ENCODE assay signal across 8 mouse cellular contexts in the genomic region with DNA sequence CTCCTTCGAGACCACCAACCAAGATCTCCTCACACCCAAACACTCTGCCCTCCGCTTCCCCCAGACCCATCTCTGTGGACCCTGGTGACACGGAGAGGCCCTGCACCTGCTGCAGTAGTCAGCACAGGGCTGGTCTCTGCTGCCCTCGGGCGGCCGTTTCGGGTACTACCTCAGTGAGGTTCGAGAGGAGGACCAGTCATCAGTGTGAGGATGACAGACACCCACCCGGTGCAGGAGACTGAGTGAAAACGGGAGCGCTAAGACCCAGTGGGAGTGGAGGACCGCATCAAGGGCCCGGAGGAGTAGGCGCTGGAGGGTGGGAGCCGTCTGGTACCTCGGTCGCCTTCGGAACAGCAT. TPM values are rescaled to one million over a fixed set of nuclear protein-coding genes. Genes with fewer than 3 reads are reported as not detected.
DNase-seq lines count a peak whose midpoint lies in the region; ATAC-seq lines count a peak whose summit lies in the region.

No protein-coding gene starts in this region.

- H3K4me3 ChIP-seq in embryonic facial prominence, embryonic 11.5 days (ENCODE audit: low read depth, low read length): peak overlapping the region; percentile 51
- H3K4me3 ChIP-seq in midbrain, embryonic 11.5 days (ENCODE audit: low read depth, low read length): peak overlapping the region; percentile 61

- H3K9me3 ChIP-seq in embryonic facial prominence, embryonic 11.5 days (replicated peaks; ENCODE audit: control insufficient read depth, low read length): no peaks in the 10 kb centered on the region
- no peaks in the 10 kb centered on the region for H3K9me3 ChIP-seq in midbrain, embryonic 11.5 days (ENCODE audit: control insufficient read depth, low read length)

- peak; percentile 98 for DNase-seq in adrenal gland, postnatal 25 days
- peak; percentile 93 for DNase-seq in embryonic facial prominence, embryonic 11.5 days (ENCODE audit: low spot score)
- DNase-seq in heart, adult 11 months: peak; percentile 99
- peak; percentile 90 for DNase-seq in kidney, adult 11 months
- peak; percentile 99 for DNase-seq in left cerebral cortex, postnatal 4 days
- peak; percentile 100 for DNase-seq in midbrain, embryonic 11.5 days (ENCODE audit: low spot score, missing footprints)
- peak; percentile 100 for DNase-seq in right cerebral cortex, postnatal 4 days
- DNase-seq in yolk sac, embryonic 10.5 days (ENCODE audit: low spot score): peak; percentile 91

- no peaks in the 10 kb centered on the region for H3K4me1 ChIP-seq in embryonic facial prominence, embryonic 11.5 days (ENCODE audit: control insufficient read depth, insufficient read depth, low read length)
- peaks cover 18% of the 10 kb centered on the region for H3K4me1 ChIP-seq in midbrain, embryonic 11.5 days (ENCODE audit: control insufficient read depth, insufficient read depth, low read length)

- no peaks in the 10 kb centered on the region for H3K27me3 ChIP-seq in embryonic facial prominence, embryonic 11.5 days (ENCODE audit: control insufficient read depth, insufficient read depth, low read length)
- H3K27me3 ChIP-seq in midbrain, embryonic 11.5 days (ENCODE audit: control insufficient read depth, insufficient read depth, low read length): no peaks in the 10 kb centered on the region

- 0 out of 2 replicates have a peak overlapping the region, but pooled peaks have one; percentile 21 for H3K27ac ChIP-seq in embryonic facial prominence, embryonic 11.5 days (replicated peaks; ENCODE audit: low read depth, low read length)
- H3K27ac ChIP-seq in midbrain, embryonic 11.5 days (ENCODE audit: low read depth, low read length): peak overlapping the region; percentile 85

- intact Hi-C loops in left cerebral cortex, postnatal 4 days (cut with DNase I): no loop called here

- no peaks in the 10 kb centered on the region for H3K36me3 ChIP-seq in embryonic facial prominence, embryonic 11.5 days (replicated peaks; ENCODE audit: control insufficient read depth, insufficient read depth, low read depth, low read length)
- no peaks in the 10 kb centered on the region; the same call in 1 of the 2 replicates for H3K36me3 ChIP-seq in midbrain, embryonic 11.5 days (ENCODE audit: control insufficient read depth, insufficient read depth, low read length)

- ATAC-seq in embryonic facial prominence, embryonic 11.5 days (replicated peaks; ENCODE audit: insufficient number of reproducible peaks, low FRiP score, low TSS enrichment, low read depth): peak; percentile 60
- peak; percentile 80 for ATAC-seq in midbrain, embryonic 11.5 days (ENCODE audit: low FRiP score)

- H3K9ac ChIP-seq in embryonic facial prominence, embryonic 11.5 days (replicated peaks; ENCODE audit: low read length): peak overlapping the region; percentile 15; the same call in 1 of the 2 replicates
- H3K9ac ChIP-seq in midbrain, embryonic 11.5 days (ENCODE audit: low read length): peak overlapping the region; percentile 91

- WGBS in embryonic facial prominence, embryonic 11.5 days: 1% methylated on average over 18 of the region's 18 CpGs
- WGBS in midbrain, embryonic 11.5 days: 1% methylated on average over 18 of the region's 18 CpGs

- H3K4me2 ChIP-seq in embryonic facial prominence, embryonic 11.5 days (ENCODE audit: low read depth, low read length): peak overlapping the region; percentile 90
- H3K4me2 ChIP-seq in midbrain, embryonic 11.5 days: peak overlapping the region; percentile 75

RNA-seq across cellular contexts. Expression of a gene that starts 0.8 kb away (rescaled TPM):
- total RNA-seq in adrenal gland, postnatal 25 days (2021): 18.3 and 24.1 TPM in 2 replicates
- 3.1 and 4.0 TPM in 2 replicates for polyA plus RNA-seq in embryonic facial prominence, embryonic 11.5 days (2014; fragmentation: Nextera tagmentation; extraction: Ambion mirVana)
- total RNA-seq in left cerebral cortex, postnatal 4 days (2021): 10 to 100 TPM; 14.7 to 14.8 TPM
- polyA plus RNA-seq in midbrain, embryonic 11.5 days (2014; fragmentation: Nextera tagmentation; extraction: Ambion mirVana): 3.3 and 4.4 TPM in 2 replicates

RNA-seq across cellular contexts. Expression of a gene that starts 2.9 kb away (rescaled TPM):
- total RNA-seq in adrenal gland, postnatal 25 days (2021): 8.0 and 8.4 TPM in 2 replicates
- polyA plus RNA-seq in embryonic facial prominence, embryonic 11.5 days (2014; fragmentation: Nextera tagmentation; extraction: Ambion mirVana): 6.2 and 7.9 TPM in 2 replicates
- total RNA-seq in left cerebral cortex, postnatal 4 days (2021): 100 to 1,000 TPM; 122 to 142 TPM
- polyA plus RNA-seq in midbrain, embryonic 11.5 days (2014; fragmentation: Nextera tagmentation; extraction: Ambion mirVana): 17.0 and 17.8 TPM in 2 replicates

RNA-seq across cellular contexts. Expression of a gene that starts 5.2 kb away (rescaled TPM):
- 237 and 249 TPM in 2 replicates for total RNA-seq in adrenal gland, postnatal 25 days (2021)
- polyA plus RNA-seq in embryonic facial prominence, embryonic 11.5 days (2014; fragmentation: Nextera tagmentation; extraction: Ambion mirVana): 664 and 669 TPM in 2 replicates
- total RNA-seq in left cerebral cortex, postnatal 4 days (2021): 100 to 1,000 TPM; 324 to 337 TPM
- 649 and 657 TPM in 2 replicates for polyA plus RNA-seq in midbrain, embryonic 11.5 days (2014; fragmentation: Nextera tagmentation; extraction: Ambion mirVana)

RNA-seq across cellular contexts. Expression of a gene that starts 15.7 kb away (rescaled TPM):
- not detected in 2 replicates for total RNA-seq in adrenal gland, postnatal 25 days (2021)
- polyA plus RNA-seq in embryonic facial prominence, embryonic 11.5 days (2014; fragmentation: Nextera tagmentation; extraction: Ambion mirVana): not detected in 2 replicates
- not detected for total RNA-seq in left cerebral cortex, postnatal 4 days (2021)
- polyA plus RNA-seq in midbrain, embryonic 11.5 days (2014; fragmentation: Nextera tagmentation; extraction: Ambion mirVana): not detected in 2 replicates

RNA-seq across cellular contexts. Expression of a gene that starts 26.2 kb away (rescaled TPM):
- total RNA-seq in adrenal gland, postnatal 25 days (2021): 86.1 and 109 TPM in 2 replicates
- polyA plus RNA-seq in embryonic facial prominence, embryonic 11.5 days (2014; fragmentation: Nextera tagmentation; extraction: Ambion mirVana): 18.8 and 24.0 TPM in 2 replicates
- total RNA-seq in left cerebral cortex, postnatal 4 days (2021): 10 to 100 TPM; 19.1 to 22.8 TPM
- 42.2 and 45.9 TPM in 2 replicates for polyA plus RNA-seq in midbrain, embryonic 11.5 days (2014; fragmentation: Nextera tagmentation; extraction: Ambion mirVana)

Comparison
In these comparisons a context has a peak if more than half of its experiments do, and no peak if none do; other contexts are left out.
1. Peak in every context shown above with its lines: DNase-seq, ATAC-seq, H3K4me3 ChIP-seq and H3K27ac ChIP-seq.
2. RNA of a gene that starts 2.9 kb away (total RNA-seq): 122 to 142 TPM in left cerebral cortex, postnatal 4 days; 8.0 to 8.4 TPM in adrenal gland, postnatal 25 days; every median in the first group is over 10 times any median in the second.